Mouse (Mus musculus): ENCODE results near the gene Polr2a. TPM values are rescaled to one million over a fixed set of nuclear protein-coding genes. Genes with fewer than 3 reads are reported as not detected.

Polr2a gene
- polyA plus RNA-seq, 1 experiment from 2014 or later = 6.8 TPM

DNA sequence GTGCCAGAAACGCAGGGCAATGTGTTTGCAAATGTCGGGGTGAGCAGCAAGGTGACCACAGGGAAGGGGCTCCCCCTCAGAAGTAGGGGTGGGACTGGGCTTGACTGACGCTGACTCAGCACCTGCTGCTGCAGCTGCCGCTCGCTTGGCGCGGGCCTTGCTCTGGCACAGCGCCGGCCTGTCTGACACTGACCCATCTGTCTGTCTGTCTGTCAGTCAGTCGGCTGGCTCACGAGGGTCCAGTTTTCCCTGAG lies 41.6 kb upstream of the Polr2a start:
- Histone ChIP-seq H3K9me3 (ENCODE audit: low read length) (no peaks in the 10 kb centered on the region), H3K27me3 (ENCODE audit: insufficient read depth, low read length) (peaks cover 65% of the 10 kb centered on the region), H3K36me3 (replicated peaks; ENCODE audit: insufficient read depth, low read length) (no peaks in the 10 kb centered on the region), H3K4me3 (ENCODE audit: low read depth, low read length) (peak overlapping the region; percentile 37; the same call in 1 of the 2 replicates), H3K4me1 (ENCODE audit: insufficient read depth) (peaks cover 49% of the 10 kb centered on the region), H3K27ac (ENCODE audit: low read depth) (no peak overlapping the region), H3K9ac (replicated peaks) (no peak overlapping the region), H3K4me2 (ENCODE audit: low read depth, low read length) (peak overlapping the region; percentile 87)
- WGBS (ENCODE audit: insufficient replicate concordance) = 1% methylated on average over 11 of the region's 11 CpGs
- TF ChIP-seq EP300 (IDR thresholded peaks at IDR 0.05; ENCODE audit: low read depth) = no peak
- no peak for ATAC-seq
- DNase-seq = no peak

DNA sequence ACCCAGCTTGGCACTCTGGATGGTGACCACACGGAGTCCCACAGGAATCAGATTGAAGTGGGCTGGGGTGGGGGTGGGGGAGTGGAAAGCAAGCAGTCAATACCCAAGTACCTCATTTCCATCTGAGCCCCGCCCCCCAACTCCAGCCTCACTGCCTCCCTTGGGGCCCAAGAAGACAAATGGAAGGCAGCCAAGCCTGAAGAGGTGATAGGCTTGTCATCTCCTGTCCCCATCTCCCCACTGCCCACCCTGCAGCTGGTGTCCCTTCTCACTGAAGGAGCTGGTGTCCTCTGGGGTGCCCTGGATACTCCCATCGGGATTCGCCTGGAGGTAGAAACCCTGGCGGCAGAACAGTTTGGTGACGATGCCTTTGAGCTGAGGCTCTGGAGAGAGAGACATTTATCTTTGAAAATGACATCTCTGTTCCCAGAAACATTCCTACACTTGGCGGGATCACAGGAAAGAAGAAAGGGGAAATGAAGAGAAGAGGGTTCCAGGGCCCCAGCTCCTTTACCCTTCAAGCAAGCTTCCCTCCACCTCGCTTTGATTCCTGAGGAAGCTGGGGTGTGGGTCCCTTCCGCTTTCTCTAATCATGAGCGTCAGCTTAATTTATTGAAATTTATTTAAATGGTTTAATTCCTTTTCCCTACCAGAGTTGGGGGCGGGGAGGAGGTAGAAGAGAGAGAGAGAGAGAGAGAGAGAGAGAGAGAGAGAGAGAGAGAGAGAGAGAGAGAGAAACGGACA lies 41.1 kb upstream of the Polr2a start:
- H3K36me3 ChIP-seq (replicated peaks; ENCODE audit: insufficient read depth, low read length) = no peaks in the 10 kb centered on the region
- no peak overlapping the region for H3K9ac ChIP-seq (replicated peaks)
- ATAC-seq (no peak), DNase-seq (peak; percentile 53)
- H3K27ac ChIP-seq (ENCODE audit: low read depth) = no peak overlapping the region
- WGBS (ENCODE audit: insufficient replicate concordance) = 29% methylated on average over 12 of the region's 12 CpGs
- H3K4me1 ChIP-seq (ENCODE audit: insufficient read depth) = peaks cover 51% of the 10 kb centered on the region
- H3K4me3 ChIP-seq (ENCODE audit: low read depth, low read length) = no peak overlapping the region
- H3K4me2 ChIP-seq (ENCODE audit: low read depth, low read length) = 0 out of 2 replicates have a peak overlapping the region, but pooled peaks have one; percentile 87
- H3K27me3 ChIP-seq (ENCODE audit: insufficient read depth, low read length) = peaks cover 60% of the 10 kb centered on the region
- TF ChIP-seq CTCF (IDR thresholded peaks at IDR 0.05; ENCODE audit: low read depth) = no peak
- TF ChIP-seq EP300 (IDR thresholded peaks at IDR 0.05; ENCODE audit: low read depth) = no peak
- no peaks in the 10 kb centered on the region for H3K9me3 ChIP-seq (ENCODE audit: low read length)

DNA sequence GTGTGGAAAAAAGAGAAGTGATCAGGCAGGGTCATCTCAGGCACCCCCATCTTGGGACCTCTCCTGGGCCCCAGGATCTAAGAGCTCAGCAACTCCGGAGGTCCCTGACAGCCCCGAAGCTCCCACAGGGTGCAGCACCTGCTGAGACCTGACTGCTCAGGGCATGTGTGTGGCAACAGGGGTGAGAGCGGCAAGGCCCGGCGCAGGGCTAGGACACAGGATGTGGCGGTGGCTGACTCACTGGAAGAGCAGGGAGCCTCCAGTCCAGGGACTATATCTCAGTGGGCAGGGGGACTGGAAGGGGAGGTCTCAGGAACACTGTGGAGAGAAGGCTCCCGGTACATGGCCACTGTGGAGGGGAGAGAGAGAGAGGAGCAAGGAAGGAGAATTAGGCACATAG lies 39.5 kb upstream of the Polr2a start:
- Histone ChIP-seq H3K9me3 (ENCODE audit: low read length) (no peaks in the 10 kb centered on the region), H3K4me1 (ENCODE audit: insufficient read depth) (peaks cover 36% of the 10 kb centered on the region), H3K27ac (ENCODE audit: low read depth) (no peak overlapping the region), H3K9ac (replicated peaks) (no peak overlapping the region), H3K4me3 (ENCODE audit: low read depth, low read length) (no peak overlapping the region), H3K36me3 (replicated peaks; ENCODE audit: insufficient read depth, low read length) (no peaks in the 10 kb centered on the region), H3K4me2 (ENCODE audit: low read depth, low read length) (no peak overlapping the region), H3K27me3 (ENCODE audit: insufficient read depth, low read length) (peaks cover 43% of the 10 kb centered on the region)
- TF ChIP-seq EP300 (IDR thresholded peaks at IDR 0.05; ENCODE audit: low read depth) = no peak
- no peak for TF ChIP-seq CTCF (IDR thresholded peaks at IDR 0.05; ENCODE audit: low read depth)
- WGBS (ENCODE audit: insufficient replicate concordance) = 74% methylated on average over 7 of the region's 7 CpGs
- ATAC-seq = no peak
- DNase-seq = no peak

DNA sequence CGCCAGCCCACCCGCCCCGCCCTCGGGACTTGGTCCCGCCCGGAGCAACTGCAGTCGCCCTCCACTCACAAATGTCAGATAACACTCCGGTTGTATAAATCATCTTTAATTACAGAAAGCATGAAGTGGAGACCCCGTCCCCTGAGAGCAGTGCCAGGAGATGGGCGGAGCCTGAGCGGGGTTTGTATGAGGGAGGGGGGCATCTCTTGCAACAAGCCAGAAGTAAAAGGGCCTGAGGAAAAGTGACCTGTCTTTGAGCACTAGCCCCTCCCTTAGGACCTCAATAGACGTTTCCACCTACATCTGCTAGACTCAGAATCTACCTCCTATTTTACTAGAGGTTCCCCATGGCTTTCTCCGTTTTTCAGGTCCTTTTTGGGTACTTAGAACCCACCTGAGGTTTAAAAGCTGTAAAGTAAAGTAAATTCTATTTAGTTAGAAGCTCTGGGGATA lies 37.6 kb upstream of the Polr2a start:
- H3K9me3 ChIP-seq (ENCODE audit: low read length) = no peaks in the 10 kb centered on the region
- peak overlapping the region; percentile 51 for H3K4me3 ChIP-seq (ENCODE audit: low read depth, low read length)
- H3K36me3 ChIP-seq (replicated peaks; ENCODE audit: insufficient read depth, low read length) = no peaks in the 10 kb centered on the region
- DNase-seq (no peak), ATAC-seq (no peak)
- no peak overlapping the region for H3K27ac ChIP-seq (ENCODE audit: low read depth)
- TF ChIP-seq CTCF (IDR thresholded peaks at IDR 0.05; ENCODE audit: low read depth) (no peak), EP300 (IDR thresholded peaks at IDR 0.05; ENCODE audit: low read depth) (no peak)
- H3K27me3 ChIP-seq (ENCODE audit: insufficient read depth, low read length) = peaks cover 24% of the 10 kb centered on the region
- WGBS (ENCODE audit: insufficient replicate concordance) = 4% methylated on average over 13 of the region's 13 CpGs
- H3K4me2 ChIP-seq (ENCODE audit: low read depth, low read length) = peak overlapping the region; percentile 91
- peaks cover 21% of the 10 kb centered on the region for H3K4me1 ChIP-seq (ENCODE audit: insufficient read depth)
- peak overlapping the region; percentile 56; the same call in 1 of the 2 replicates for H3K9ac ChIP-seq (replicated peaks)

DNA sequence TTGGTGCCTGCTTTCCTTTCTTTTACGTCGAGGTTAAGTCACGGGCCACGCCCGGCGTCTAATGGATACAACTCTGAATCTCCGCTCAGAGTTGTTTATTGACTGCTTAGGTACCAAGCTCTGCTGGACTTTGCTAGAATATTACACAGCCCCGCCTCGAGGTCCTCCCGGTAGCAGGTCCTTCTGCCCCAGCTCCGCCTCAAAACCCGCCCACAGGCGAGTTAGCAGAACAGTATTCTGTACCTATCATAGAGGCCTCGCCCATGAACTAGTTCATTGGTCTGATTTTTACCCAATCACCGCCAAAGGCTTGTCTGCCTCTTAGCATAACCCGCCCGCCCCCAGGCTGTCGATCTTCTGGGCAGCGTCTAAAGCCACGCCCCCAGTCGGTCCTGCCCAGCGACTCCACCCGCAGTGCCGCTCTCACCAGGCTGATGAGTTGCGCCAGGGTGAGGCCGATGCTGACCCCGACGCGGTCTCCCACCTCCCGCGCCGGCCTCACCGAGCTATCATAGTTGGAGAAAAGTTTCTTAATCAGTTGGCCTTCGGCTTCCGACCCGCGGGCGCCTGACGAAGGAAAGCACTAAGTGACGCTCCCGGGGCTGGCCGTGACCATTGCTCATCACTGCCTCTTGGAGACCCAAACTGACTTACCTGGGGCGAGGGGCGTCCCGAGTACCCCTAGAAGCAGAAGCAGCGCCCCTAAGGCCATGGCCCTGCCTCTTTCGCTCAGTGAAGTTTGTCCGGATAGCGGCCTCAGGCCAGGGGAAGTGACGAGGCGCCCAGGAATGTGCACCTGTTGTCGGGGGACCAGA lies 36.9 kb upstream of the Polr2a start, which contains the start of gene Chrnb1:
TSS of gene Chrnb1 (minus strand) at position 776 of the 815 bp plus-strand sequence.
- peaks cover 18% of the 10 kb centered on the region for H3K27me3 ChIP-seq (ENCODE audit: insufficient read depth, low read length)
- under 1% methylated on average over 52 of the region's 52 CpGs for WGBS (ENCODE audit: insufficient replicate concordance)
- no peak for TF ChIP-seq EP300 (IDR thresholded peaks at IDR 0.05; ENCODE audit: low read depth)
- TF ChIP-seq CTCF (IDR thresholded peaks at IDR 0.05; ENCODE audit: low read depth) = peak; percentile 17
- peak; percentile 95 for DNase-seq
- peak within 1 kb of the TSS; percentile 91 for H3K4me2 ChIP-seq (ENCODE audit: low read depth, low read length)
- peaks cover 15% of the 10 kb centered on the region for H3K4me1 ChIP-seq (ENCODE audit: insufficient read depth)
- H3K4me3 ChIP-seq (ENCODE audit: low read depth, low read length) = peak within 1 kb of the TSS; percentile 51
- no peaks in the 10 kb centered on the region for H3K36me3 ChIP-seq (replicated peaks; ENCODE audit: insufficient read depth, low read length)
- peak within 1 kb of the TSS; percentile 56 for H3K9ac ChIP-seq (replicated peaks)
- peak; percentile 100 for ATAC-seq
- H3K9me3 ChIP-seq (ENCODE audit: low read length) = no peaks in the 10 kb centered on the region
- 0 out of 2 replicates have a peak within 1 kb of the TSS, but pooled peaks have one; percentile 13 for H3K27ac ChIP-seq (ENCODE audit: low read depth)

DNA sequence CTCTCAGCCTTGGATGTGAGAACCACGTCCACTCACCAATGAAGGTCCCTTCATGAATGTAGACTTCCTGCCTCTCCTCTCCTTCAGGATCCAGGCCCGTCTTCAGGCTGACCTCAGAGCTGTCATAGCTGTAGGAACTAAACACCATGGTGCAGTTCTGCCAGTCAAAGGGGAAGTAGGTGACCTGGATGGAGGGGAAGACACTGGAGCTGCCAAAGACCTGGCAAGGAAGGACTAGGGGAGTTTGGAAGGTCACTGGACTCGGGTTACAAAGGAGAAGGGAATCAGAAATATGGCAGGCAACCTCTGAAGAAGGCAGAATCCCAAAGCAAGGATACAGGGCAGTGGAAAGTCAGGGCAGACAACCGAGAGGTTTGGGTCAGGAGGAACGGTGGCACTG lies 35.0 kb upstream of the Polr2a start:
- peaks cover 3% of the 10 kb centered on the region for H3K27me3 ChIP-seq (ENCODE audit: insufficient read depth, low read length)
- TF ChIP-seq EP300 (IDR thresholded peaks at IDR 0.05; ENCODE audit: low read depth) (no peak), CTCF (IDR thresholded peaks at IDR 0.05; ENCODE audit: low read depth) (no peak)
- H3K27ac ChIP-seq (ENCODE audit: low read depth) = no peak overlapping the region
- no peaks in the 10 kb centered on the region for H3K36me3 ChIP-seq (replicated peaks; ENCODE audit: insufficient read depth, low read length)
- H3K9me3 ChIP-seq (ENCODE audit: low read length) = no peaks in the 10 kb centered on the region
- DNase-seq (no peak), ATAC-seq (no peak)
- H3K4me1 ChIP-seq (ENCODE audit: insufficient read depth) = peaks cover 16% of the 10 kb centered on the region
- 63% methylated on average over 5 of the region's 5 CpGs for WGBS (ENCODE audit: insufficient replicate concordance)
- H3K4me3 ChIP-seq (ENCODE audit: low read depth, low read length) = no peak overlapping the region
- H3K9ac ChIP-seq (replicated peaks) = no peak overlapping the region
- H3K4me2 ChIP-seq (ENCODE audit: low read depth, low read length) = no peak overlapping the region

Data from liver, postnatal 0 days (tissue).